ENCODE assay signal across 13 mouse cellular contexts in the genomic region with DNA sequence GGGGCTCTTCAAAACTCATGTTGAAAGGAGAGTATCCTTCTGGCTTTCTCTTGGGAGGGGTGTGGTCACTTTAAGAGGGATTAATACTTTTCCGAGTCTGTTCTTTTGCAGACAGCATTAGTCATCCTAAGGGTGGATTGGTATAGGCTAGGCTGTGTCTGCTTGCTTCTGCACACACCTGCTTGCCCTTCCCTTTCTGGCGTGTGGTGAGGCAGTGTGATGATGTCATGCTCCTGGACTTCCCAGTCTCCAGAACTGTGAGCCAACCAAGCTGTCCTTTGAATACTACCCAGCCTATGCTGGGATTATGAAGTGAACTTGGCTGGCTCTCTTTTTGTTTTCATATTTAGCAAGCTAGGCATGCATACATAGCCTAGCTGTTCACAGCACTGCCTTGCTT. TPM values are rescaled to one million over a fixed set of nuclear protein-coding genes. Genes with fewer than 3 reads are reported as not detected.
DNase-seq lines count a peak whose midpoint lies in the region; ATAC-seq and TF ChIP-seq lines count a peak whose summit lies in the region.
"Had no signal": no experiment of that assay in that cellular context is flagged by ENCODE, and none has a peak within 500 bp of the region (broad histone marks: within the 10 kb centered on the region; RNA-seq: fewer than 3 reads in every experiment).

No protein-coding gene starts in this region.

- H3K4me2 ChIP-seq in lung, postnatal 0 days (replicated peaks; ENCODE audit: low read depth, low read length), result no peak overlapping the region
- no peak overlapping the region for H3K4me2 ChIP-seq in stomach, postnatal 0 days (replicated peaks; ENCODE audit: low read depth)
- H3K4me2 ChIP-seq: midbrain, embryonic 15.5 days had no signal

- intact Hi-C loops in heart, postnatal 14 days (cut with DNase I), result no loop called here

- no peaks in the 10 kb centered on the region for H3K27me3 ChIP-seq in heart, embryonic 10.5 days (ENCODE audit: insufficient read depth, poor library complexity, severe bottlenecking)
- no peaks in the 10 kb centered on the region for H3K27me3 ChIP-seq in lung, postnatal 0 days (replicated peaks; ENCODE audit: insufficient read depth, low read length)
- no peaks in the 10 kb centered on the region for H3K27me3 ChIP-seq in stomach, postnatal 0 days (ENCODE audit: control insufficient read depth, insufficient read depth, low read length)
- H3K27me3 ChIP-seq: midbrain, embryonic 15.5 days had no signal

- DNase-seq in heart, embryonic 10.5 days (ENCODE audit: low spot score), result no peak
- no peak for DNase-seq in heart, postnatal 14 days
- peak; percentile 58 for DNase-seq in lung, postnatal 0 days (ENCODE audit: low spot score)
- no peak for DNase-seq in lung, postnatal 36 days
- DNase-seq in brain, embryonic 14.5 days (ENCODE audit: low read depth), result peak; percentile 37
- peak; percentile 67 for DNase-seq in stomach, postnatal 0 days (ENCODE audit: low spot score)
- DNase-seq in kidney, adult 9 months, result no peak
- DNase-seq: cerebellum, postnatal 36 days; kidney, postnatal 10 days had no signal

- H3K9me3 ChIP-seq in heart, embryonic 10.5 days, result no peaks in the 10 kb centered on the region
- no peaks in the 10 kb centered on the region for H3K9me3 ChIP-seq in lung, postnatal 0 days (ENCODE audit: low read length)
- H3K9me3 ChIP-seq in stomach, postnatal 0 days (ENCODE audit: control insufficient read depth, low read length), result no peaks in the 10 kb centered on the region
- H3K9me3 ChIP-seq: hindbrain, embryonic 10.5 days; midbrain, embryonic 15.5 days had no signal

- H3K27ac ChIP-seq in heart, embryonic 10.5 days, result 0 out of 2 replicates have a peak overlapping the region, but pooled peaks have one; percentile 6
- no peak overlapping the region for H3K27ac ChIP-seq in lung, postnatal 0 days (ENCODE audit: low read length)
- no peak overlapping the region for H3K27ac ChIP-seq in stomach, postnatal 0 days (replicated peaks)
- H3K27ac ChIP-seq: hindbrain, embryonic 10.5 days; midbrain, embryonic 15.5 days had no signal

- no peak for TF ChIP-seq EP300 in lung, postnatal 0 days (IDR thresholded peaks at IDR 0.05)
- TF ChIP-seq EP300 in stomach, postnatal 0 days (optimal IDR thresholded peaks at IDR 0.05), result peak; percentile 66

- no peak overlapping the region for H3K9ac ChIP-seq in lung, postnatal 0 days (replicated peaks; ENCODE audit: low read depth)
- H3K9ac ChIP-seq in stomach, postnatal 0 days (ENCODE audit: low read length), result no peak overlapping the region
- H3K9ac ChIP-seq: midbrain, embryonic 15.5 days had no signal

- no peaks in the 10 kb centered on the region for H3K36me3 ChIP-seq in heart, embryonic 10.5 days
- H3K36me3 ChIP-seq in lung, postnatal 0 days (ENCODE audit: insufficient read depth, low read length), result no peaks in the 10 kb centered on the region
- no peaks in the 10 kb centered on the region for H3K36me3 ChIP-seq in stomach, postnatal 0 days (ENCODE audit: control insufficient read depth, insufficient read depth, low read length)
- H3K36me3 ChIP-seq: hindbrain, embryonic 10.5 days; midbrain, embryonic 15.5 days had no signal

- TF ChIP-seq POLR2A in brain, embryonic 14.5 days (IDR thresholded peaks at IDR 0.05; ENCODE audit: borderline replicate concordance, extremely low read depth, insufficient read depth, insufficient read length, poor library complexity, severe bottlenecking), result no peak

- WGBS in heart, embryonic 10.5 days, result 29% methylated on average over 2 of the region's 2 CpGs
- WGBS in lung, postnatal 0 days, result 29% methylated on average over 2 of the region's 2 CpGs
- 19% methylated on average over 2 of the region's 2 CpGs for WGBS in stomach, postnatal 0 days

- TF ChIP-seq CTCF in lung, postnatal 0 days (IDR thresholded peaks at IDR 0.05), result no peak
- TF ChIP-seq CTCF in brain, embryonic 14.5 days (IDR thresholded peaks at IDR 0.05; ENCODE audit: borderline replicate concordance, extremely low read depth, insufficient read depth, insufficient read length), result no peak
- TF ChIP-seq CTCF in stomach, postnatal 0 days (IDR thresholded peaks at IDR 0.05; ENCODE audit: low read depth), result no peak

- H3K4me1 ChIP-seq in heart, embryonic 10.5 days, result peaks cover 30% of the 10 kb centered on the region
- H3K4me1 ChIP-seq in lung, postnatal 0 days (ENCODE audit: insufficient read depth, low read depth, low read length), result no peaks in the 10 kb centered on the region
- H3K4me1 ChIP-seq in stomach, postnatal 0 days (replicated peaks; ENCODE audit: control insufficient read depth, insufficient read depth), result peaks cover 4% of the 10 kb centered on the region; the same call in 1 of the 2 replicates

- H3K4me3 ChIP-seq in heart, embryonic 10.5 days, result no peak overlapping the region
- no peak overlapping the region for H3K4me3 ChIP-seq in lung, postnatal 0 days (ENCODE audit: low read depth, low read length)
- H3K4me3 ChIP-seq in stomach, postnatal 0 days (ENCODE audit: low read depth, low read length), result no peak overlapping the region
- H3K4me3 ChIP-seq: erythroblast, embryonic 14.5 days; hindbrain, embryonic 10.5 days; midbrain, embryonic 15.5 days had no signal

- peak; percentile 74 for ATAC-seq in lung, postnatal 0 days
- ATAC-seq in stomach, postnatal 0 days (ENCODE audit: low FRiP score, low TSS enrichment), result peak; percentile 98
- no peak for ATAC-seq in megakaryocyte-erythroid progenitor cell, adult 5-6 weeks (replicated peaks; ENCODE audit: low FRiP score, low TSS enrichment, poor library complexity, severe bottlenecking)
- ATAC-seq: midbrain, embryonic 15.5 days had no signal

RNA-seq across cellular contexts. Expression of a gene that starts 5.6 kb away (rescaled TPM):
- polyA plus RNA-seq in heart, embryonic 10.5 days (2016; fragmentation: Nextera tagmentation; extraction: Ambion mirVana), result 19.0 and 24.7 TPM in 2 replicates
- total RNA-seq in heart, postnatal 14 days (2021), result 100 to 1,000 TPM; 175 to 185 TPM
- 21.2 and 21.5 TPM in 2 replicates for polyA plus RNA-seq in lung, postnatal 0 days (2015; fragmentation: Nextera tagmentation; extraction: Ambion mirVana)
- polyA plus RNA-seq in brain, embryonic 14.5 days (2012; rRNA removed), result 358 and 424 TPM in 2 replicates
- polyA plus RNA-seq in stomach, postnatal 0 days (2015; fragmentation: Nextera tagmentation; extraction: Ambion mirVana), result 8.5 and 10.1 TPM in 2 replicates
- total RNA-seq in megakaryocyte-erythroid progenitor cell, adult 5-6 weeks (2014; fragmentation: Nextera tagmentation), result 20.4 and 29.0 TPM in 2 replicates
- 29.6 and 49.0 TPM in 2 replicates for total RNA-seq in megakaryocyte-erythroid progenitor cell, adult 5-6 weeks (2017)

Comparison
In these comparisons a context has a peak if more than half of its experiments do, and no peak if none do; other contexts are left out.
1. DNase-seq: peak in lung, postnatal 0 days (single experiment), brain, embryonic 14.5 days (single experiment) and stomach, postnatal 0 days (single experiment); none in heart, embryonic 10.5 days (single experiment), heart, postnatal 14 days (0 of 2), lung, postnatal 36 days (single experiment) and kidney, adult 9 months (single experiment).
2. RNA of a gene that starts 5.6 kb away (polyA plus RNA-seq): 358 to 424 TPM in brain, embryonic 14.5 days; 19.0 to 24.7 TPM in heart, embryonic 10.5 days, 21.2 to 21.5 TPM in lung, postnatal 0 days and 8.5 to 10.1 TPM in stomach, postnatal 0 days; every median in the first group is over 10 times any median in the second.